Mouse (Mus musculus) adrenal gland (tissue): ENCODE data around the gene Coa6.

Source experiments
- intact Hi-C: fragments of 180-260 bp; cut with DNase I; formaldehyde crosslinking; loops from one replicate; pipeline ENCODE4 v1.15.1; 2025

The Coa6 gene

DNA sequence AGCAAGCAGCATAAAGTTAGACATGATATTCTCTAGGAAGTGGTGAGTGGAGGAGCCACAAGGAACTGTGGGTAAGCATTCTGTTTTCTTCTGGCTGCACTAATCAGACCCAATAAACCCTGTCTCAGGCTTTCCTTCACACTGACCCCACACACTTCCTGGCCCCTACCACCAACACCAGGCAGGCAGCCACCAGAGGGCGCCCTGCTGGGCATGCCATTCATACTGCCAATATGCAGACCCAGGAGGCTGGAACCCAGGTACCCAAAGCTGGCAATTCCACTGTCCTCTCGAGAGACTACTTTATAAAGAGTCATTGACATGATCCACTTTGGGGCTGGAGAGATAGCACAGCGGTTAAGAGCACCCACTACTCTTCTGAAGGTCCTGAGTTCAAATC lies 38.0 kb downstream of the Coa6 start:
- intact Hi-C loops: no loop called here

DNA sequence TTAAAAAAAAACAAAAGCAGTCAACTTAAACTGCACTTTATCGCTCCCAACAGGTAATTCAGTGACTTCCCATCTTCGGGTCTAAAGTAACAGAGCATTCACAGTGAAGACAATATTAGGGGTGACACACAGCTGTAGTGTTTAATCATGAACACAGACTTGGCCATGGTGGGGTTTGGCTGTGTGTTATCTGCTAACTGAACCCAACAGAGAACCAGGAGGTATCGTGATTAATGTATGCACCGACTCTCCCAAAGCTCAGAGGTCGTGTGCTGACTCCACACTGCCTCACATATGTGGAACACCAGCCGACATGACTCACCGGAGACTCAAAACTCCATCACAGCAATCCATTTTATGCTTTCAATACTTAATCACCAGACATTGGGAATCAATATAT lies 39.4 kb downstream of the Coa6 start:
- intact Hi-C loops: no loop called here

- intact Hi-C loops: no loop called here
Measured at GRCm38 (mm10) chr8:126464071-126464470, 41.8 kb downstream of the Coa6 start.

DNA sequence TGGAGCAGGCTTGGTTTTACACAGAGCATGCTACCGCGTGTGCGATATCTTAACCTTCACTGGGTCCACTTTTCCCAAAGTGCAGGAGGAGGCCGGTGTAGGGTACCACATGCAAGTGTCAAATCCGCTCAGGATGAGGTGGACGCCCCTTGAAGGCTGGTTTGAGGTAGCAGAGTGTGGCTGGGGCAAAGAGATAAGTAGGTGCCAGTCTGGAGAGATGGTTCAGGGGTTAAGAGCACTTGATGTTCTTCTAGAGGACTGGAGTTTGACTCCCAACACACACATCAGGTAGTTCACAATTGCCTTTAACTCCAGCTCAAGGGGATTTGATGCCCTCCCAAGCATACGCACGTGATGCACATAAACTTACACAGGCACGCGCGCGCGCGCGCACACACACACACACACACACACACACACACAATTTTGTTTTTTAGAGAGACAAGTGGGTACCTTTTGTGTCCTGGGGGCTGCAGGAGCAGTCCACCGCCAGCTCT lies 51.5 kb downstream of the Coa6 start:
- intact Hi-C loops: no loop called here

DNA sequence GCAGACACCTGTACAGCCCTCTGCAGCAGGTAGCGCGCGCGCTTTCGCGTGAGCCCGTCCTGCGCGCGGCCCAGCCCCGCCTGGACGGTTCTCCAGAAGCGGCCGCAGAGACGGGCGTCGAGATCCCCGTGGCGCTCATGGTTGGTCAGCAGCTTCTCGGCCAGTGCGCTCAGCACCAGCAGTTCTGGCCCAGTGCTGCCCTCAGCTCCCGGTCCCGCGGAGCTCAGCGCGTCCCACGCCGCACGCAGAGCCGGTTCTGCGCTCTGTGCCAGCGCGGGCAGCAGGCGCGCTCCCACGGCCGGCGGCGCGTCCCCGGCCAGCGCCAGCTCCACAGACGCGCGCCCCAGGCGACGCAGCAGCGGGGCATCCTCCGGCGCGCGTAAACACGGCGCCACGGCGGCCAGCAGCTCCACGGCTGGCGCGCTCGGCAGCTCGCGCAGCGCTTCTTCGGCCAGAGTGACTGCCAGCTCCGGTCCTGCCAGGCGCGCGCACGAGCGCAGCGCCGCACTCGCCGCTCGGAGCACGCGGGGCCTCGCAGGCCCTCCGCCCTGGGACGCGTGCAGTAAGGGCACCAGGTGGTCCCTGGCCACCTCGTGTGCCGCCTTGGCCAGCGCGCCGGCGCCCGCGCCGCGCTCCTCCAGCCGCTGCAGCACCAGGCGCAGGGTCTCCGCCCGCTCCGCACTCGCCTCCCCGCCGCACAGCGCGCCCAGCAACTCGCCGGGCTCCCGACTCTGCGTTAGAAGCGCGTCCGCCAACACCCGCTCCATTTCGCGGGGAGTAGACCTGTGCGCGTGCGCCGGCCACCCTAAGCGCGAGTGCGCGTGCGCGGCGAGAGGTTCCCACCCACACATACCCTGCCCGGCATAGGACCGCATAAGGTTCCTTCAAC lies 52.2 kb downstream of the Coa6 start, which contains the start of gene Tarbp1:
TSS of gene Tarbp1 (minus strand) at position 767 of the 889 bp plus-strand sequence.
- intact Hi-C loops: no loop called here
